In the genomic region with DNA sequence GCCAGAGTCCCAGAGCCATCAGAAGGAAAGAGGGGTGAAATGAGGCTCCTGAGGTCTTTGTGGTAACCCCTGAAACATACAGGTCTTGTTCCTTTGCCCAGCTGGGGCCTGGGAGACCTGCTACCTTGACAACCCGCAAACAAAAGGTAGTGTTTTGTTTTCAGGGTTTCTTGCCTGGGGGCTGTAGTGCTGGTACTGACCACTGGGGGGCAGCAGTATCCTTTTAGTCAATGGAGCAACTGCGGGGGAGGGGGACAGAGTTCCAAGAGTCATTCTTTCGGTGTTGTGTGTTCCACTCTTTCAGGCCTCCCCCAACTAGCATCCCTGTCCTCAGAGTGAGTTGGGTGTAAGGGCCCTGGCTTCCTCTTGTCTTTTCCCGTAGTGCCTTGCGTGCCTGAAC, we compare ENCODE assay signal across 9 mouse cellular contexts. TPM values are rescaled to one million over a fixed set of nuclear protein-coding genes. Genes with fewer than 3 reads are reported as not detected.
DNase-seq lines count a peak whose midpoint lies in the region; ATAC-seq and TF ChIP-seq lines count a peak whose summit lies in the region.
"Had no signal": no experiment of that assay in that cellular context is flagged by ENCODE, and none has a peak within 500 bp of the region (broad histone marks: within the 10 kb centered on the region; RNA-seq: fewer than 3 reads in every experiment).

No protein-coding gene starts in this region.

- TF ChIP-seq CTCF in forebrain, postnatal 0 days (IDR thresholded peaks at IDR 0.05; ENCODE audit: low read depth) = peak; percentile 94

- H3K27ac ChIP-seq in forebrain, postnatal 0 days (ENCODE audit: low read depth, low read length) = peak overlapping the region; percentile 89
- H3K27ac ChIP-seq in hindbrain, embryonic 11.5 days (ENCODE audit: low read depth, low read length) = 0 out of 2 replicates have a peak overlapping the region, but pooled peaks have one; percentile 31
- H3K27ac ChIP-seq: macrophage had no signal

- peak overlapping the region; percentile 50 for H3K4me3 ChIP-seq in forebrain, postnatal 0 days (ENCODE audit: low read depth, low read length)
- peak overlapping the region; percentile 81 for H3K4me3 ChIP-seq in hindbrain, embryonic 11.5 days (ENCODE audit: low read depth, low read length)

- 16% methylated on average over 5 of the region's 5 CpGs for WGBS in forebrain, postnatal 0 days
- 14% methylated on average over 5 of the region's 5 CpGs for WGBS in hindbrain, embryonic 11.5 days

- peak overlapping the region; percentile 66 for H3K4me2 ChIP-seq in forebrain, postnatal 0 days (ENCODE audit: low read depth)
- peak overlapping the region; percentile 88 for H3K4me2 ChIP-seq in hindbrain, embryonic 11.5 days (replicated peaks; ENCODE audit: low read depth, low read length)

- ATAC-seq in forebrain, postnatal 0 days = no peak
- ATAC-seq in hindbrain, embryonic 11.5 days (ENCODE audit: low FRiP score) = no peak
- ATAC-seq in megakaryocyte, adult 5-6 weeks (ENCODE audit: poor library complexity, severe bottlenecking) = peak; percentile 46
- ATAC-seq in erythroid progenitor cell, adult 5-6 weeks (replicated peaks; ENCODE audit: low FRiP score, poor library complexity, severe bottlenecking) = no peak

- peak overlapping the region; percentile 95 for H3K9ac ChIP-seq in forebrain, postnatal 0 days
- peak overlapping the region; percentile 98 for H3K9ac ChIP-seq in hindbrain, embryonic 11.5 days (ENCODE audit: low read depth, low read length)

- no peaks in the 10 kb centered on the region for H3K36me3 ChIP-seq in forebrain, postnatal 0 days (ENCODE audit: insufficient read depth)
- H3K36me3 ChIP-seq in hindbrain, embryonic 11.5 days (ENCODE audit: control insufficient read depth, insufficient read depth, low read length) = no peaks in the 10 kb centered on the region

- no peaks in the 10 kb centered on the region for H3K9me3 ChIP-seq in forebrain, postnatal 0 days (ENCODE audit: low read length)
- no peaks in the 10 kb centered on the region for H3K9me3 ChIP-seq in hindbrain, embryonic 11.5 days (ENCODE audit: control insufficient read depth, low read length)

- H3K4me1 ChIP-seq in forebrain, postnatal 0 days (ENCODE audit: insufficient read depth) = peaks cover 36% of the 10 kb centered on the region
- H3K4me1 ChIP-seq in hindbrain, embryonic 11.5 days (replicated peaks; ENCODE audit: control insufficient read depth, insufficient read depth, low read length) = peaks cover 2% of the 10 kb centered on the region; the same call in 1 of the 2 replicates

- no peaks in the 10 kb centered on the region for H3K27me3 ChIP-seq in forebrain, postnatal 0 days (ENCODE audit: insufficient read depth, low read length)
- no peaks in the 10 kb centered on the region for H3K27me3 ChIP-seq in hindbrain, embryonic 11.5 days (ENCODE audit: control insufficient read depth, insufficient read depth, low read length)

- peak; percentile 86 for DNase-seq in Muller cell, postnatal 12 days (ENCODE audit: inconsistent ontology term)
- peak; percentile 84 to 93 for DNase-seq in cerebellum, adult 18-20 months
- peak; percentile 89 for DNase-seq in forebrain, postnatal 0 days
- DNase-seq in hindbrain, embryonic 11.5 days (ENCODE audit: low spot score) = peak; percentile 93
- peak; percentile 81 to 85 for DNase-seq in layer of hippocampus, postnatal 36 days
- peak; percentile 81 for DNase-seq in right cerebral cortex, adult 18-20 months

RNA-seq across cellular contexts. Expression of gene Ralgds, which starts 1.6 kb away (rescaled TPM):
- 176 and 197 TPM in 2 replicates for total RNA-seq in forebrain, postnatal 0 days (2014; rRNA removed)
- polyA plus RNA-seq in forebrain, postnatal 0 days (2015; fragmentation: Nextera tagmentation; extraction: Ambion mirVana) = 65.3 and 76.8 TPM in 2 replicates
- 55.9 and 63.0 TPM in 2 replicates for polyA plus RNA-seq in hindbrain, embryonic 11.5 days (2014; fragmentation: Nextera tagmentation; extraction: Ambion mirVana)
- 100 to 1,000 TPM; 123 to 128 TPM for total RNA-seq in layer of hippocampus, postnatal 36 days (2021)
- total RNA-seq in megakaryocyte, adult 5-6 weeks (2015) = 1.4 and 2.3 TPM in 2 replicates
- total RNA-seq in megakaryocyte, adult 5-6 weeks (2017) = 1.8 and 2.1 TPM in 2 replicates
- 0.36 and 0.84 TPM in 2 replicates for total RNA-seq in erythroid progenitor cell, adult 5-6 weeks (2015; ENCODE audit: low replicate concordance)
- total RNA-seq in erythroid progenitor cell, adult 5-6 weeks (2017; ENCODE audit: low replicate concordance) = 0.90 and 0.98 TPM in 2 replicates

RNA-seq across cellular contexts. Expression of gene Gm10134, which starts 8.6 kb away (rescaled TPM):
- not detected in 2 replicates for total RNA-seq in forebrain, postnatal 0 days (2014; rRNA removed)
- polyA plus RNA-seq in forebrain, postnatal 0 days (2015; fragmentation: Nextera tagmentation; extraction: Ambion mirVana) = 1.8 and 2.3 TPM in 2 replicates
- polyA plus RNA-seq in hindbrain, embryonic 11.5 days (2014; fragmentation: Nextera tagmentation; extraction: Ambion mirVana) = 0.73 TPM in 1 of 2 replicates, not detected in the other
- 1 to 10 TPM in 1 of 2 experiments, not detected in 1; 1.9 TPM for total RNA-seq in layer of hippocampus, postnatal 36 days (2021)
- total RNA-seq in megakaryocyte, adult 5-6 weeks (2015) = not detected in 2 replicates
- not detected in 2 replicates for total RNA-seq in megakaryocyte, adult 5-6 weeks (2017)
- not detected in 2 replicates for total RNA-seq in erythroid progenitor cell, adult 5-6 weeks (2015; ENCODE audit: low replicate concordance)
- not detected in 2 replicates for total RNA-seq in erythroid progenitor cell, adult 5-6 weeks (2017; ENCODE audit: low replicate concordance)

RNA-seq across cellular contexts. Expression of gene Gbgt1, which starts 17.8 kb away (rescaled TPM):
- total RNA-seq in forebrain, postnatal 0 days (2014; rRNA removed) = 1.5 and 4.9 TPM in 2 replicates
- 0.47 and 0.54 TPM in 2 replicates for polyA plus RNA-seq in forebrain, postnatal 0 days (2015; fragmentation: Nextera tagmentation; extraction: Ambion mirVana)
- polyA plus RNA-seq in hindbrain, embryonic 11.5 days (2014; fragmentation: Nextera tagmentation; extraction: Ambion mirVana) = 0.38 and 1.1 TPM in 2 replicates
- 1 to 10 TPM; 1.2 to 1.8 TPM for total RNA-seq in layer of hippocampus, postnatal 36 days (2021)
- not detected in 2 replicates for total RNA-seq in megakaryocyte, adult 5-6 weeks (2015)
- 0.48 TPM in 1 of 2 replicates, not detected in the other for total RNA-seq in megakaryocyte, adult 5-6 weeks (2017)
- total RNA-seq in erythroid progenitor cell, adult 5-6 weeks (2015; ENCODE audit: low replicate concordance) = 2.9 TPM in 1 of 2 replicates, not detected in the other
- total RNA-seq in erythroid progenitor cell, adult 5-6 weeks (2017; ENCODE audit: low replicate concordance) = 0.39 and 4.9 TPM in 2 replicates

RNA-seq across cellular contexts. Expression of gene Mrps2, which starts 46.6 kb away (rescaled TPM):
- 25.4 and 33.4 TPM in 2 replicates for total RNA-seq in forebrain, postnatal 0 days (2014; rRNA removed)
- polyA plus RNA-seq in forebrain, postnatal 0 days (2015; fragmentation: Nextera tagmentation; extraction: Ambion mirVana) = 39.8 and 42.6 TPM in 2 replicates
- 62.8 and 66.4 TPM in 2 replicates for polyA plus RNA-seq in hindbrain, embryonic 11.5 days (2014; fragmentation: Nextera tagmentation; extraction: Ambion mirVana)
- 10 to 100 TPM; 34.6 to 36.3 TPM for total RNA-seq in layer of hippocampus, postnatal 36 days (2021)
- 29.0 and 29.3 TPM in 2 replicates for total RNA-seq in megakaryocyte, adult 5-6 weeks (2015)
- total RNA-seq in megakaryocyte, adult 5-6 weeks (2017) = 15.7 and 16.7 TPM in 2 replicates
- total RNA-seq in erythroid progenitor cell, adult 5-6 weeks (2015; ENCODE audit: low replicate concordance) = 8.0 and 8.3 TPM in 2 replicates
- total RNA-seq in erythroid progenitor cell, adult 5-6 weeks (2017; ENCODE audit: low replicate concordance) = 2.3 and 5.9 TPM in 2 replicates

RNA-seq across cellular contexts. Expression of gene 1700007K13Rik, which starts 48.4 kb away (rescaled TPM):
- total RNA-seq in forebrain, postnatal 0 days (2014; rRNA removed) = 5.2 and 5.4 TPM in 2 replicates
- polyA plus RNA-seq in forebrain, postnatal 0 days (2015; fragmentation: Nextera tagmentation; extraction: Ambion mirVana) = 5.2 and 8.5 TPM in 2 replicates
- polyA plus RNA-seq in hindbrain, embryonic 11.5 days (2014; fragmentation: Nextera tagmentation; extraction: Ambion mirVana) = 3.2 and 3.4 TPM in 2 replicates
- total RNA-seq in layer of hippocampus, postnatal 36 days (2021) = 1 to 10 TPM; 2.8 to 3.6 TPM
- total RNA-seq in megakaryocyte, adult 5-6 weeks (2015) = not detected in 2 replicates
- not detected in 2 replicates for total RNA-seq in megakaryocyte, adult 5-6 weeks (2017)
- not detected in 2 replicates for total RNA-seq in erythroid progenitor cell, adult 5-6 weeks (2015; ENCODE audit: low replicate concordance)
- total RNA-seq in erythroid progenitor cell, adult 5-6 weeks (2017; ENCODE audit: low replicate concordance) = not detected in 2 replicates
- polyA plus RNA-seq: macrophage had no signal

Comparison
In these comparisons a context has a peak if more than half of its experiments do, and no peak if none do; other contexts are left out.
1. RNA of gene Ralgds, which starts 1.6 kb away (total RNA-seq): 176 to 197 TPM in forebrain, postnatal 0 days and 123 to 128 TPM in layer of hippocampus, postnatal 36 days; 1.4 to 2.3 TPM in megakaryocyte, adult 5-6 weeks and 0.36 to 0.98 TPM in erythroid progenitor cell, adult 5-6 weeks; every median in the first group is over 10 times any median in the second.
2. Peak in every context shown above with its lines, with median percentiles within 50 percentile points of each other: DNase-seq.